Mouse (Mus musculus) embryonic fibroblast, embryonic 13.5 days (primary cell): ENCODE measurements at regions not wholly inside any gene's neighbourhood (a gene's known extent, or its start where the extent isn't known, plus 50 kb on each side); places are given as distances from the start of the nearest gene placed in this dataset.

ENCODE experiments used
- H3K27ac ChIP-seq: 2 replicates; pipeline ENCODE4 v1.5.1; 2012; ENCODE audit warnings: low read length, control low read depth, inconsistent platforms; ENCODE audit not compliant: insufficient read depth
- H3K4me1 ChIP-seq: 2 replicates; pipeline ENCODE4 v1.6.1; 2011; ENCODE audit warnings: low read length; ENCODE audit not compliant: control insufficient read depth, insufficient read depth
- H3K4me3 ChIP-seq: 2 replicates; pipeline ENCODE4 v1.5.1; 2011; ENCODE audit warnings: mild to moderate bottlenecking, control low read depth, low read length; ENCODE audit not compliant: insufficient read depth
- CTCF ChIP-seq: IDR thresholded peaks from 2 replicates; pipeline ENCODE4 v1.5.1; 2011; ENCODE audit warnings: mild to moderate bottlenecking, control low read depth, low read length, moderate library complexity, borderline replicate concordance; ENCODE audit not compliant: insufficient read depth
- POLR2A ChIP-seq: IDR thresholded peaks from 2 replicates; pipeline ENCODE4 v1.6.1; 2011; ENCODE audit warnings: low read depth, mild to moderate bottlenecking, control low read depth, low read length, moderate library complexity

- H3K27ac ChIP-seq = peak overlapping the region; percentile 81
- no peak overlapping the region for H3K4me3 ChIP-seq
- peaks cover 4% of the 10 kb centered on the region; the same call in 1 of the 2 replicates for H3K4me1 ChIP-seq
- no peak for TF ChIP-seq CTCF
- no peak for TF ChIP-seq POLR2A
Measured at GRCm38 (mm10) chr17:45867727-45868126, 134.1 kb upstream of the 1600014C23Rik start.

GRCm38 (mm10) chr17:45866876-45867652 is 133.4 kb upstream of the 1600014C23Rik start:
- Histone ChIP-seq H3K27ac (peak overlapping the region; percentile 81), H3K4me3 (no peak overlapping the region), H3K4me1 (peaks cover 4% of the 10 kb centered on the region; the same call in 1 of the 2 replicates)
- TF ChIP-seq CTCF (no peak), POLR2A (no peak)

- TF ChIP-seq CTCF = no peak
- Histone ChIP-seq H3K27ac (peak overlapping the region; percentile 16; the same call in 1 of the 2 replicates), H3K4me1 (peaks cover 4% of the 10 kb centered on the region; the same call in 1 of the 2 replicates), H3K4me3 (no peak overlapping the region)
Measured at GRCm38 (mm10) chr17:45866346-45866745, 132.7 kb upstream of the 1600014C23Rik start.

GRCm38 (mm10) chr17:45865944-45866343 is 132.3 kb upstream of the 1600014C23Rik start:
- peaks cover 4% of the 10 kb centered on the region; the same call in 1 of the 2 replicates for H3K4me1 ChIP-seq
- peak overlapping the region; percentile 1; the same call in 1 of the 2 replicates for H3K27ac ChIP-seq
- H3K4me3 ChIP-seq = no peak overlapping the region
- TF ChIP-seq POLR2A (no peak), CTCF (no peak)

GRCm38 (mm10) chr17:45863471-45864205 is 130.0 kb upstream of the 1600014C23Rik start:
- Histone ChIP-seq H3K27ac (no peak overlapping the region), H3K4me3 (no peak overlapping the region), H3K4me1 (peaks cover 4% of the 10 kb centered on the region; the same call in 1 of the 2 replicates)
- TF ChIP-seq POLR2A (no peak), CTCF (no peak)

GRCm38 (mm10) chr17:45863031-45863430 is 129.4 kb upstream of the 1600014C23Rik start:
- TF ChIP-seq CTCF (no peak), POLR2A (no peak)
- H3K27ac ChIP-seq = no peak overlapping the region
- H3K4me3 ChIP-seq = no peak overlapping the region
- H3K4me1 ChIP-seq = peaks cover 4% of the 10 kb centered on the region; the same call in 1 of the 2 replicates

GRCm38 (mm10) chr17:45859441-45859840 is 125.8 kb upstream of the 1600014C23Rik start:
- H3K4me3 ChIP-seq = no peak overlapping the region
- H3K4me1 ChIP-seq = no peaks in the 10 kb centered on the region
- no peak for TF ChIP-seq POLR2A
- no peak for TF ChIP-seq CTCF
- no peak overlapping the region for H3K27ac ChIP-seq

GRCm38 (mm10) chr17:45853931-45854653 is 120.4 kb upstream of the 1600014C23Rik start:
- TF ChIP-seq CTCF (no peak), POLR2A (no peak)
- no peak overlapping the region for H3K27ac ChIP-seq
- no peak overlapping the region for H3K4me3 ChIP-seq
- H3K4me1 ChIP-seq = peaks cover 18% of the 10 kb centered on the region; the same call in 1 of the 2 replicates

GRCm38 (mm10) chr17:45852402-45852801 is 118.8 kb upstream of the 1600014C23Rik start:
- no peak for TF ChIP-seq POLR2A
- TF ChIP-seq CTCF = no peak

More at GRCm38 (mm10) chr17:45852402-45852801, 118.8 kb upstream of the 1600014C23Rik start:
- Histone ChIP-seq H3K4me3 (no peak overlapping the region), H3K4me1 (peaks cover 18% of the 10 kb centered on the region; the same call in 1 of the 2 replicates), H3K27ac (peak overlapping the region; percentile 21; the same call in 1 of the 2 replicates)
